Comparison of ENCODE assay signal across 14 mouse cellular contexts in genomic region chr7:28864288-28864750, GRCm38 (mm10). TPM values are rescaled to one million over a fixed set of nuclear protein-coding genes. Genes with fewer than 3 reads are reported as not detected.
DNase-seq lines count a peak whose midpoint lies in the region; ATAC-seq and TF ChIP-seq lines count a peak whose summit lies in the region.
"Had no signal": no experiment of that assay in that cellular context is flagged by ENCODE, and none has a peak within 500 bp of the region (broad histone marks: within the 10 kb centered on the region; RNA-seq: fewer than 3 reads in every experiment).

No protein-coding gene starts in this region.

- peak overlapping the region; percentile 38 for H3K27ac ChIP-seq in heart, embryonic 13.5 days (replicated peaks)
- 0 out of 2 replicates have a peak overlapping the region, but pooled peaks have one; percentile 18 for H3K27ac ChIP-seq in lung, embryonic 14.5 days (ENCODE audit: low read depth)
- no peak overlapping the region for H3K27ac ChIP-seq in forebrain, embryonic 14.5 days (ENCODE audit: low read depth, low read length)
- peak overlapping the region; percentile 40 for H3K27ac ChIP-seq in olfactory bulb, adult 2 months (ENCODE audit: insufficient read depth, low read depth, low read length)
- H3K27ac ChIP-seq: embryonic facial prominence, embryonic 12.5 days; liver, embryonic 12.5 days had no signal

- no peaks in the 10 kb centered on the region for H3K27me3 ChIP-seq in heart, embryonic 13.5 days (replicated peaks)
- H3K27me3 ChIP-seq in lung, embryonic 14.5 days (ENCODE audit: insufficient read depth, low read length): no peaks in the 10 kb centered on the region
- no peaks in the 10 kb centered on the region for H3K27me3 ChIP-seq in forebrain, embryonic 14.5 days (replicated peaks; ENCODE audit: control insufficient read depth, insufficient read depth, low read length)
- H3K27me3 ChIP-seq: embryonic facial prominence, embryonic 12.5 days had no signal

- no peak overlapping the region for H3K9ac ChIP-seq in heart, embryonic 13.5 days
- H3K9ac ChIP-seq in lung, embryonic 14.5 days: no peak overlapping the region
- H3K9ac ChIP-seq in forebrain, embryonic 14.5 days (ENCODE audit: low read length): 0 out of 2 replicates have a peak overlapping the region, but pooled peaks have one; percentile 3
- H3K9ac ChIP-seq: embryonic facial prominence, embryonic 12.5 days; liver, embryonic 12.5 days had no signal

- no peak for TF ChIP-seq POLR2A in olfactory bulb, adult 2 months (IDR thresholded peaks at IDR 0.05; ENCODE audit: insufficient read depth, low read depth, low read length)

- WGBS in heart, embryonic 13.5 days: 36% methylated on average over 9 of the region's 9 CpGs
- 38% methylated on average over 9 of the region's 9 CpGs for WGBS in lung, embryonic 14.5 days
- 31% methylated on average over 9 of the region's 9 CpGs for WGBS in forebrain, embryonic 14.5 days
- 31% methylated on average over 9 of the region's 9 CpGs for whole genome bisulfite sequencing in olfactory bulb, adult 2 months

- no peaks in the 10 kb centered on the region for H3K36me3 ChIP-seq in heart, embryonic 13.5 days
- H3K36me3 ChIP-seq in lung, embryonic 14.5 days (ENCODE audit: insufficient read depth): no peaks in the 10 kb centered on the region
- H3K36me3 ChIP-seq in forebrain, embryonic 14.5 days (ENCODE audit: control insufficient read depth, insufficient read depth, low read length): no peaks in the 10 kb centered on the region
- H3K36me3 ChIP-seq: embryonic facial prominence, embryonic 12.5 days; liver, embryonic 12.5 days had no signal

- peaks cover 26% of the 10 kb centered on the region for H3K4me1 ChIP-seq in heart, embryonic 13.5 days
- H3K4me1 ChIP-seq in lung, embryonic 14.5 days (ENCODE audit: insufficient read depth): peaks cover 8% of the 10 kb centered on the region; the same call in 1 of the 2 replicates
- H3K4me1 ChIP-seq in forebrain, embryonic 14.5 days (ENCODE audit: control insufficient read depth, insufficient read depth, low read length): no peaks in the 10 kb centered on the region
- peaks cover 48% of the 10 kb centered on the region for H3K4me1 ChIP-seq in olfactory bulb, adult 2 months (ENCODE audit: control insufficient read depth, insufficient read depth, low read length)

- peak overlapping the region; percentile 27 for H3K4me2 ChIP-seq in heart, embryonic 13.5 days
- H3K4me2 ChIP-seq in lung, embryonic 14.5 days: peak overlapping the region; percentile 35
- H3K4me2 ChIP-seq in forebrain, embryonic 14.5 days (ENCODE audit: low read length): no peak overlapping the region
- H3K4me2 ChIP-seq: embryonic facial prominence, embryonic 12.5 days; liver, embryonic 12.5 days had no signal

- 0 out of 2 replicates have a peak, but pooled peaks cover 5% of the 10 kb centered on the region for H3K9me3 ChIP-seq in heart, embryonic 13.5 days
- 0 out of 2 replicates have a peak, but pooled peaks cover 6% of the 10 kb centered on the region for H3K9me3 ChIP-seq in lung, embryonic 14.5 days (ENCODE audit: low read depth, low read length)
- no peaks in the 10 kb centered on the region for H3K9me3 ChIP-seq in forebrain, embryonic 14.5 days (replicated peaks; ENCODE audit: control insufficient read depth, low read length)
- H3K9me3 ChIP-seq: embryonic facial prominence, embryonic 12.5 days had no signal

- DNase-seq in heart, postnatal 14 days: no peak
- DNase-seq in lung, embryonic 14.5 days: peak; percentile 62
- no peak for DNase-seq in lung, postnatal 4 days
- DNase-seq in forebrain, embryonic 14.5 days (ENCODE audit: low spot score): peak; percentile 31
- no peak for DNase-seq in yolk sac, embryonic 10.5 days (ENCODE audit: low spot score)
- DNase-seq: gastrocnemius, postnatal 36 days; right cerebral cortex, postnatal 14 days; thymus, adult 18-20 months had no signal

- no peak for ATAC-seq in heart, embryonic 13.5 days (ENCODE audit: extremely low read depth, insufficient number of reproducible peaks, low FRiP score, low TSS enrichment)
- no peak for ATAC-seq in lung, embryonic 14.5 days (ENCODE audit: insufficient read depth)
- no peak for ATAC-seq in forebrain, embryonic 14.5 days
- no peak for ATAC-seq in frontal cortex, adult (ENCODE audit: low TSS enrichment)
- ATAC-seq: liver, embryonic 12.5 days had no signal

- TF ChIP-seq CTCF in lung, embryonic 14.5 days (IDR thresholded peaks at IDR 0.05; ENCODE audit: low read depth): no peak
- TF ChIP-seq CTCF in olfactory bulb, adult 2 months (IDR thresholded peaks at IDR 0.05; ENCODE audit: insufficient read depth, low read depth, low read length): no peak

- intact Hi-C loops in heart, postnatal 14 days (cut with DNase I): loop anchor here (10.0 kb wide), 1 partner anchor 170 kb away; no protein-coding TSS in a partner anchor

- H3K4me3 ChIP-seq in heart, embryonic 13.5 days: peak overlapping the region; percentile 2; the same call in 1 of the 2 replicates
- no peak overlapping the region for H3K4me3 ChIP-seq in lung, embryonic 14.5 days (ENCODE audit: low read depth, low read length)
- no peak overlapping the region for H3K4me3 ChIP-seq in forebrain, embryonic 14.5 days (ENCODE audit: low read depth, low read length)
- no peak overlapping the region for H3K4me3 ChIP-seq in olfactory bulb, adult 2 months (ENCODE audit: insufficient read depth, low read depth, low read length)
- H3K4me3 ChIP-seq: embryonic facial prominence, embryonic 12.5 days; liver, embryonic 12.5 days had no signal

RNA-seq across cellular contexts. Expression of gene Lgals7, which starts 0.7 kb away (rescaled TPM):
- 1.5 and 1.6 TPM in 2 replicates for polyA plus RNA-seq in heart, embryonic 13.5 days (2015; fragmentation: Nextera tagmentation; extraction: Ambion mirVana)
- total RNA-seq in heart, postnatal 14 days (2021): 1 to 10 TPM; 3.2 to 3.6 TPM
- 1.0 and 1.7 TPM in 2 replicates for polyA plus RNA-seq in lung, embryonic 14.5 days (2014; fragmentation: Nextera tagmentation; extraction: Ambion mirVana)
- 2.4 and 4.2 TPM in 2 replicates for polyA plus RNA-seq in forebrain, embryonic 14.5 days (2014; fragmentation: Nextera tagmentation; extraction: Ambion mirVana)
- not detected in 2 replicates for polyA plus RNA-seq in olfactory bulb, adult 2 months (2012; ENCODE audit: insufficient read depth, insufficient read length, low replicate concordance, missing spikeins)
- total RNA-seq: gastrocnemius, postnatal 36 days; monocyte, adult 5-6 weeks had no signal
- polyA plus RNA-seq: liver, embryonic 12.5 days had no signal

RNA-seq across cellular contexts. Expression of gene Capn12, which starts 16.9 kb away (rescaled TPM):
- 0.15 and 0.38 TPM in 2 replicates for polyA plus RNA-seq in heart, embryonic 13.5 days (2015; fragmentation: Nextera tagmentation; extraction: Ambion mirVana)
- total RNA-seq in heart, postnatal 14 days (2021): under 1 TPM; 0.27 to 0.36 TPM
- 0.42 and 0.61 TPM in 2 replicates for polyA plus RNA-seq in lung, embryonic 14.5 days (2014; fragmentation: Nextera tagmentation; extraction: Ambion mirVana)
- 0.11 and 0.38 TPM in 2 replicates for polyA plus RNA-seq in forebrain, embryonic 14.5 days (2014; fragmentation: Nextera tagmentation; extraction: Ambion mirVana)
- not detected in 2 replicates for polyA plus RNA-seq in olfactory bulb, adult 2 months (2012; ENCODE audit: insufficient read depth, insufficient read length, low replicate concordance, missing spikeins)
- total RNA-seq: monocyte, adult 5-6 weeks had no signal

RNA-seq across cellular contexts. Expression of gene Lgals4, which starts 30.7 kb away (rescaled TPM):
- polyA plus RNA-seq in heart, embryonic 13.5 days (2015; fragmentation: Nextera tagmentation; extraction: Ambion mirVana): 4.3 and 5.6 TPM in 2 replicates
- total RNA-seq in heart, postnatal 14 days (2021): 10 to 100 TPM; 38.7 to 51.1 TPM
- 3.2 and 3.7 TPM in 2 replicates for polyA plus RNA-seq in lung, embryonic 14.5 days (2014; fragmentation: Nextera tagmentation; extraction: Ambion mirVana)
- polyA plus RNA-seq in forebrain, embryonic 14.5 days (2014; fragmentation: Nextera tagmentation; extraction: Ambion mirVana): 1.7 and 2.0 TPM in 2 replicates
- not detected in 2 replicates for polyA plus RNA-seq in olfactory bulb, adult 2 months (2012; ENCODE audit: insufficient read depth, insufficient read length, low replicate concordance, missing spikeins)

RNA-seq across cellular contexts. Expression of gene Ech1, which starts 39.3 kb away (rescaled TPM):
- 169 and 182 TPM in 2 replicates for polyA plus RNA-seq in heart, embryonic 13.5 days (2015; fragmentation: Nextera tagmentation; extraction: Ambion mirVana)
- total RNA-seq in heart, postnatal 14 days (2021): 1,000 to 10,000 TPM; 1,375 to 1,408 TPM
- 127 and 133 TPM in 2 replicates for polyA plus RNA-seq in lung, embryonic 14.5 days (2014; fragmentation: Nextera tagmentation; extraction: Ambion mirVana)
- 103 and 107 TPM in 2 replicates for polyA plus RNA-seq in forebrain, embryonic 14.5 days (2014; fragmentation: Nextera tagmentation; extraction: Ambion mirVana)
- polyA plus RNA-seq in olfactory bulb, adult 2 months (2012; ENCODE audit: insufficient read depth, insufficient read length, low replicate concordance, missing spikeins): not detected in 2 replicates

RNA-seq across cellular contexts. Expression of gene Hnrnpl, which starts 56.0 kb away (rescaled TPM):
- 168 TPM in 2 replicates for polyA plus RNA-seq in heart, embryonic 13.5 days (2015; fragmentation: Nextera tagmentation; extraction: Ambion mirVana)
- total RNA-seq in heart, postnatal 14 days (2021): 100 to 1,000 TPM; 314 to 317 TPM
- 254 and 255 TPM in 2 replicates for polyA plus RNA-seq in lung, embryonic 14.5 days (2014; fragmentation: Nextera tagmentation; extraction: Ambion mirVana)
- polyA plus RNA-seq in forebrain, embryonic 14.5 days (2014; fragmentation: Nextera tagmentation; extraction: Ambion mirVana): 190 and 198 TPM in 2 replicates
- polyA plus RNA-seq in olfactory bulb, adult 2 months (2012; ENCODE audit: insufficient read depth, insufficient read length, low replicate concordance, missing spikeins): 179 and 465 TPM in 2 replicates

Comparison
In these comparisons a context has a peak if more than half of its experiments do, and no peak if none do; other contexts are left out.
1. DNase-seq: peak in lung, embryonic 14.5 days (single experiment) and forebrain, embryonic 14.5 days (single experiment); none in heart, postnatal 14 days (0 of 2), lung, postnatal 4 days (0 of 2) and yolk sac, embryonic 10.5 days (single experiment).